Mouse (Mus musculus) cerebellum, adult 2 months (tissue): ENCODE results near the gene Trappc6a.

ENCODE experiments used
- CTCF ChIP-seq: fragments of 200-500 bp; IDR thresholded peaks from 2 replicates; pipeline ENCODE4 v1.5.1; 2011; ENCODE audit warnings: low read depth, mild to moderate bottlenecking, control low read depth, low read length, moderate library complexity, borderline replicate concordance; ENCODE audit not compliant: insufficient read depth
- POLR2A ChIP-seq: fragments of 200-500 bp; IDR thresholded peaks from 2 replicates; pipeline ENCODE4 v1.6.1; 2011; ENCODE audit warnings: low read length, control low read depth, borderline replicate concordance; ENCODE audit not compliant: insufficient read depth

GRCm38 (mm10) chr7:19508150-19508923, at the start of gene Trappc6a, which contains the start of gene Bloc1s3:
- TF ChIP-seq CTCF = no peak
- TF ChIP-seq POLR2A = peak; percentile 51; the same call in 1 of the 2 replicates
